Mouse (Mus musculus) liver, adult 2 months (tissue): ENCODE data around the gene Gm3099.
"Not testable (repeated sequence)": the region's sequence is repeated elsewhere in the genome, so short reads cannot be mapped to it uniquely, and the experiment has no call there.

Experiments used
- CTCF ChIP-seq: fragments of 200-500 bp; IDR thresholded peaks from 2 replicates; pipeline ENCODE4 v1.5.1; 2011; ENCODE audit warnings: low read depth, low read length, control low read depth
- POLR2A ChIP-seq: fragments of 200-500 bp; IDR thresholded peaks from 2 replicates; pipeline ENCODE4 v1.6.1; 2011; ENCODE audit warnings: low read length, control low read depth; ENCODE audit not compliant: insufficient read depth; ENCODE audit errors: extremely low read depth

DNA sequence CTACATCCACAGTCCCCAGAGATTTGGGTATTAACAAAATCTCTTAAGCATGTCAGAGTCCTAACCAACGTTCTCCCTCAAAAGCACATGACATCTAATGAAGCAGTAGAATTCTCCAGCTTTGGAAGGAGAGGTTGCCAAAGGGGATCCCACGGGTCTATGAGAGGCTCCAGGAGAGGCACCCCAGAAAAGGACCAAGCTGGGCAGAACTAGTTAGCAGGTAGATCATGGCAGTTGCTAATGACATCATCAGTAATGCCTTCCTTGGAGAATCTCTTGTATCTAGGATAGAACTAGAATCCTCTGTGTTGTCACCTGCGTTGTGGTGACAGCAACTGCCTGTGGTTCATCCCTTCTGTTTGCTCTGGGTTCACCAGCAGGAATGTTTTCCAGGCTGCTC is at the start of gene Gm3099:
- not testable (repeated sequence) for TF ChIP-seq CTCF, POLR2A
